Mouse (Mus musculus) embryonic facial prominence, embryonic 10.5 days (tissue): ENCODE measurements around the gene Narfl. TPM values are rescaled to one million over a fixed set of nuclear protein-coding genes. Genes with fewer than 3 reads are reported as not detected.

Experiments used
- DNase-seq: peaks from one replicate; pipeline ENCODE4 v3.0.0-alpha.2; 2017; ENCODE audit warnings: low spot score
- H3K27ac ChIP-seq: fragments of 300-500 bp; sonication (generic); replicated peaks from 2 replicates; pipeline ENCODE4 v1.5.1; 2016; ENCODE audit warnings: mild to moderate bottlenecking
- H3K27me3 ChIP-seq: fragments of 300-500 bp; sonication (generic); replicated peaks from 2 replicates; pipeline ENCODE4 v1.6.1; 2016; ENCODE audit warnings: low read depth, mild to moderate bottlenecking; ENCODE audit not compliant: poor library complexity, severe bottlenecking
- H3K36me3 ChIP-seq: fragments of 300-500 bp; sonication (generic); replicated peaks from 2 replicates; pipeline ENCODE4 v1.6.1; 2016; ENCODE audit warnings: mild to moderate bottlenecking, moderate library complexity
- H3K4me1 ChIP-seq: fragments of 300-500 bp; sonication (generic); 2 replicates; pipeline ENCODE4 v1.6.1; 2016
- H3K4me3 ChIP-seq: fragments of 300-500 bp; sonication (generic); 2 replicates; pipeline ENCODE4 v1.5.1; 2016; ENCODE audit warnings: mild to moderate bottlenecking, moderate library complexity
- H3K9me3 ChIP-seq: fragments of 300-500 bp; sonication (generic); 2 replicates; pipeline ENCODE4 v1.6.1; 2016; ENCODE audit warnings: mild to moderate bottlenecking
- WGBS: fragments of 180-500 bp; shearing (Covaris S2); methylation state at CpG from one replicate; pipeline ENCODE4 v1.1.7; 2016; 5-methylcytosine and 5-hydroxymethylcytosine counted together
- polyA plus RNA-seq: library from polyadenylated mRNA; unstranded; fragments of >200 nt; fragmentation: Nextera tagmentation; extraction: Ambion mirVana; gene quantifications from 2 replicates; pipeline ENCODE4 v1.2.1, GENCODE M21; 2016

Gene Narfl
- polyA plus RNA-seq, 1 experiment from 2014 or later = 25.9 TPM

GRCm38 (mm10) chr17:25809606-25810340 is 36.2 kb downstream of the Narfl start:
- 10% methylated on average over 25 of the region's 25 CpGs for whole genome bisulfite sequencing
- Histone ChIP-seq H3K27me3 (peaks cover 70% of the 10 kb centered on the region), H3K27ac (peak overlapping the region; percentile 86), H3K4me3 (peak overlapping the region; percentile 82), H3K36me3 (no peaks in the 10 kb centered on the region), H3K4me1 (peaks cover 34% of the 10 kb centered on the region), H3K9me3 (no peaks in the 10 kb centered on the region)
- no peak for DNase-seq

GRCm38 (mm10) chr17:25810890-25811289 is 37.3 kb downstream of the Narfl start:
- H3K27me3 ChIP-seq = peaks cover 77% of the 10 kb centered on the region
- peak overlapping the region; percentile 8; the same call in 1 of the 2 replicates for H3K4me3 ChIP-seq
- DNase-seq = no peak
- WGBS = 75% methylated on average over 4 of the region's 4 CpGs
- H3K4me1 ChIP-seq = peaks cover 34% of the 10 kb centered on the region
- no peak overlapping the region for H3K27ac ChIP-seq
- no peaks in the 10 kb centered on the region for H3K9me3 ChIP-seq
- H3K36me3 ChIP-seq = no peaks in the 10 kb centered on the region

DNA sequence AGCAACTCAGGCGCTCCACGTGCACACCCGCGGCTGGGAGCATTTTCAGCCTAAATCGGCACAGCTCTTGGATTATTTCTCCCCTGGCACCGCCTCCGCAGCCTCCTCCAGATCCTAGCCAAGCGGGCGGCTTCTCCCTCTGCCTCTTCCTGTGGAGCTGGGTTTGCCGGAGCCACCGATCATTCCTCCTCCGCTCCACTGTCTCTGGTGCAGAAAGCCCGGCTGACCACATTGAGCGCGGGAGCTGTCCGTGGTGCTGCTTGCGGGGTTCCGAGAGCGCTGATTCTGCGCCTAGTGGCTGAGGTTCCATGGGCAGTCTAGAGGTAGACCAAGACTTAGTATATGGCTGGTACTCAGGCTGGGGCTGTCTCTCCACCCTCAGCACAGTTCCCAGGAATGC is 39.9 kb downstream of the Narfl start:
- peaks cover 6% of the 10 kb centered on the region; the same call in 1 of the 2 replicates for H3K36me3 ChIP-seq
- peak; percentile 92 for DNase-seq
- H3K27me3 ChIP-seq = peaks cover 91% of the 10 kb centered on the region
- H3K9me3 ChIP-seq = no peaks in the 10 kb centered on the region
- WGBS = 2% methylated on average over 20 of the region's 20 CpGs
- H3K27ac ChIP-seq = no peak overlapping the region
- peaks cover 30% of the 10 kb centered on the region for H3K4me1 ChIP-seq
- peak overlapping the region; percentile 27; the same call in 1 of the 2 replicates for H3K4me3 ChIP-seq

GRCm38 (mm10) chr17:25817662-25818061 is 44.1 kb downstream of the Narfl start:
- no peaks in the 10 kb centered on the region for H3K9me3 ChIP-seq
- WGBS = 81% methylated on average over 11 of the region's 11 CpGs
- peaks cover 18% of the 10 kb centered on the region for H3K4me1 ChIP-seq
- H3K4me3 ChIP-seq = no peak overlapping the region; the same call in 1 of the 2 replicates
- no peak overlapping the region for H3K27ac ChIP-seq
- DNase-seq = no peak
- peaks cover 6% of the 10 kb centered on the region; the same call in 1 of the 2 replicates for H3K36me3 ChIP-seq
- peaks cover 86% of the 10 kb centered on the region for H3K27me3 ChIP-seq

- Histone ChIP-seq H3K4me3 (peak overlapping the region; percentile 33), H3K9me3 (no peaks in the 10 kb centered on the region), H3K27me3 (peaks cover 74% of the 10 kb centered on the region), H3K4me1 (peaks cover 23% of the 10 kb centered on the region), H3K27ac (no peak overlapping the region), H3K36me3 (peaks cover 6% of the 10 kb centered on the region; the same call in 1 of the 2 replicates)
- WGBS = 6% methylated on average over 46 of the region's 46 CpGs
- peak; percentile 42 for DNase-seq
These were observed 45.5 kb downstream of the Narfl start for GRCm38 (mm10) chr17:25818851-25819780.

DNA sequence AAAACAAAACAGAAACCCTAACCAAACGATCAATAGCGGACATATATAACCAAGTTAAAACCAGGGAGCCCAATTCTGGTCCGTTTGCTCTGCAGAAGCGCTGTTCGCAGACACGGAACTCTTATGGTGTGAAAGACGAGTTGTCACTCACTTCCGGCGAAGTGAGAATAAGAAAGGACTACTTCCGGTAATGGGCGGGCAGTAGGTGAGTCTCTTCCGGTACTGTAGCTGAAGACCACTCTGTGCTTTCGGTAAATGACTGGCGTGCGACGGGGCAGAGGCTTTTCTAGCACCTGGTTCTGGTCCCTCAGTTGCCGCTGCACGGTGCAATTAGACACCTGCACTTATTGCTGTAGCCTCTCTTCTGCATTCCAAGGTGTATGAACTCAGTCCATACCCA is 49.9 kb downstream of the Narfl start, which contains the start of gene Wdr24:
Gene Wdr24 (plus strand): TSS at position 176 of the 400 bp plus-strand sequence.
- H3K27me3 ChIP-seq = peaks cover 38% of the 10 kb centered on the region
- H3K36me3 ChIP-seq = peaks cover 33% of the 10 kb centered on the region
- H3K4me3 ChIP-seq = peak within 1 kb of the TSS; percentile 70
- peak; percentile 79 for DNase-seq
- H3K4me1 ChIP-seq = peaks cover 59% of the 10 kb centered on the region
- H3K27ac ChIP-seq = peak within 1 kb of the TSS; percentile 73
- no peaks in the 10 kb centered on the region for H3K9me3 ChIP-seq
- WGBS = under 1% methylated on average over 18 of the region's 18 CpGs

DNA sequence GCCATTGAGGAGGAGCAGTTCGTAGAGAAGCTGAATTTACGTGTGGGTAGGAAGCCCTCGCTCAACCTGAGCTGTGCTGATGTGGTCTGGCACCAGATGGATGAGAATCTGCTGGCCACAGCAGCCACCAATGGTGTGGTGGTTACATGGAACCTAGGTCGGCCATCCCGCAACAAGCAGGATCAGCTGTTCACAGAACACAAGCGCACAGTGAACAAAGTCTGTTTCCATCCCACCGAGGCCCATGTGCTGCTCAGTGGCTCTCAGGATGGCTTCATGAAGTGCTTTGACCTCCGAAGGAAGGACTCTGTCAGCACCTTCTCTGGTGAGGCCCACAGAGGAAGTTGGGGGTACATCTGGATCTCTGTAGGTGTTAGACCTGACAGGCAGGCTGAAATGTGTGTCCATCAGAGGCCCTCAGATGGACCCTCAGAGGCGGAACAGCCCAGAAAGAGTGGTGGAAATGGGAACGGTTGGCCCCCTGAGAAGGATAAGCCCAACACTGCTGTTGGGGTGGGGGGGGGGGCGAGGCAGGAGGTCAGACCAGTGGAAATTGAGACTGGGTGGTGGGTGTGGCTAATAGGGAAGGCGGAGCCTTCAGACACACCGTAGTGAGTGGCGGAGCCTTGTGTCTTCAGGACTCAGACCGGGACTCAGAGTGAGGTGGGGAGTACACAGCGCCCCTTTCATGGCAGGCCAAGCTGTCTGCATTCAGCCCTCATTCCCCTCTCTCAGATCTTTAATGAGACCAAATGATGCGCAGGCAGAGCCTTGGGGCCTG is 51.0 kb downstream of the Narfl start:
- 72% methylated on average over 17 of the region's 17 CpGs for WGBS
- Histone ChIP-seq H3K4me3 (peak overlapping the region; percentile 70), H3K36me3 (peaks cover 34% of the 10 kb centered on the region), H3K9me3 (no peaks in the 10 kb centered on the region), H3K27me3 (peaks cover 27% of the 10 kb centered on the region), H3K4me1 (peaks cover 55% of the 10 kb centered on the region), H3K27ac (no peak overlapping the region)
- DNase-seq = no peak

GRCm38 (mm10) chr17:25825311-25825710 is 51.7 kb downstream of the Narfl start:
- 92% methylated on average over 6 of the region's 6 CpGs for WGBS
- Histone ChIP-seq H3K4me3 (peak overlapping the region; percentile 70; the same call in 1 of the 2 replicates), H3K4me1 (peaks cover 59% of the 10 kb centered on the region)

DNA sequence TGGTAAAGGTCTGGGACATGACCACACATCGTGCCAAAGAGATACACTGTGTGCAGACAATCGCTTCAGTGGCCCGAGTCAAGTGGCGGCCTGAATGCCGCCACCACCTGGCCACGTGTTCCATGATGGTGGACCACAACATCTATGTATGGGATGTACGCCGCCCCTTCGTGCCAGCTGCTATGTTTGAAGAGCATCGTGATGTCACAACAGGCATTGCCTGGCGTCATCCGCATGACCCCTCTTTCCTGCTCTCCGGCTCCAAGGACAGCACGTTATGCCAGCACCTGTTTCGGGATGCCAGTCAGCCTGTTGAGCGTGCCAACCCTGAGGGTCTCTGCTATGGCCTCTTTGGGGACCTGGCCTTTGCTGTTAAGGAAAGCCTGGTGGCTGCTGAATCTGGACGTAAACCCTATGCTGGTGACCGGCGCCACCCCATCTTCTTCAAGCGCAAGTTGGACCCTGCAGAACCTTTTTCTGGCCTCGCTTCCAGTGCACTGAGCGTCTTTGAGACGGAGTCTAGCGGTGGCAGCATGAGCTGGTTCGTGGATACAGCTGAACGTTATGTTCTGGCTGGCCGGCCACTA is 52.5 kb downstream of the Narfl start:
- no peaks in the 10 kb centered on the region for H3K9me3 ChIP-seq
- 0 out of 2 replicates have a peak overlapping the region, but pooled peaks have one; percentile 2 for H3K4me3 ChIP-seq
- no peak overlapping the region for H3K27ac ChIP-seq
- DNase-seq = no peak
- H3K27me3 ChIP-seq = peaks cover 12% of the 10 kb centered on the region
- peaks cover 67% of the 10 kb centered on the region for H3K4me1 ChIP-seq
- 94% methylated on average over 27 of the region's 27 CpGs for WGBS
- peaks cover 50% of the 10 kb centered on the region for H3K36me3 ChIP-seq

More at GRCm38 (mm10) chr17:25825311-25825710, 51.7 kb downstream of the Narfl start:
- peaks cover 19% of the 10 kb centered on the region for H3K27me3 ChIP-seq
- DNase-seq = no peak
- H3K36me3 ChIP-seq = peaks cover 42% of the 10 kb centered on the region
- no peaks in the 10 kb centered on the region for H3K9me3 ChIP-seq
- no peak overlapping the region for H3K27ac ChIP-seq

DNA sequence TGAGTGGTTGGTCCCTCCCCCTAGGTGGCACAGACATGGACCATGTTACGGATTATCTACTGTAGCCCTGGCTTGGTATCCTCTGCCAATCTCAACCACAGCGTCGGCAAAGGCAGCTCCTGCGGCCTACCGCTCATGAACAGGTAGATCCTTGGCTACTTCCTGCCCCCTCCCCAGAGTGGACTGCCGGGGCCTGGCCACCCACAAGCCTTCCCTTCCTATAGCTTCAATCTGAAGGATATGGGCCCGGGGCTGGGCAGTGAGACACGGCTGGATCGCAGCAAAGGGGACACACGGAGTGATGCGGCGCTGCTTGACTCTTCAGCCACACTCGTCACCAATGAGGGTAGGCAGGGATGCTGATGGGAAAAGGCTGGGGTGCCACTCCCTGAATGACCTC is 53.4 kb downstream of the Narfl start:
- Histone ChIP-seq H3K9me3 (no peaks in the 10 kb centered on the region), H3K36me3 (peaks cover 59% of the 10 kb centered on the region), H3K4me3 (peak overlapping the region; percentile 81), H3K4me1 (peaks cover 76% of the 10 kb centered on the region), H3K27me3 (peaks cover 4% of the 10 kb centered on the region; the same call in 1 of the 2 replicates), H3K27ac (no peak overlapping the region)
- DNase-seq = no peak
- WGBS = 92% methylated on average over 13 of the region's 13 CpGs

- Histone ChIP-seq H3K27ac (no peak overlapping the region), H3K9me3 (no peaks in the 10 kb centered on the region), H3K4me1 (peaks cover 79% of the 10 kb centered on the region), H3K4me3 (peak overlapping the region; percentile 81), H3K27me3 (no peaks in the 10 kb centered on the region), H3K36me3 (peaks cover 59% of the 10 kb centered on the region)
- WGBS = 92% methylated on average over 22 of the region's 22 CpGs
- no peak for DNase-seq
These were observed 54.1 kb downstream of the Narfl start for GRCm38 (mm10) chr17:25827546-25828222.
